Mouse (Mus musculus): Measurements from ENCODE around the gene Pola2.

Pola2 gene

GRCm38 (mm10) chr19:5938516-5938915 lies 25.5 kb downstream of the Pola2 start:
- in situ Hi-C loops (cut with MboI, MseI): no loop called here

- in situ Hi-C loops (cut with MboI, MseI): no loop called here
Observed at GRCm38 (mm10) chr19:5937836-5938406, 26.1 kb downstream of the Pola2 start.

- in situ Hi-C loops (cut with MboI, MseI): no loop called here
Observed at GRCm38 (mm10) chr19:5937095-5937835, 26.7 kb downstream of the Pola2 start.

DNA sequence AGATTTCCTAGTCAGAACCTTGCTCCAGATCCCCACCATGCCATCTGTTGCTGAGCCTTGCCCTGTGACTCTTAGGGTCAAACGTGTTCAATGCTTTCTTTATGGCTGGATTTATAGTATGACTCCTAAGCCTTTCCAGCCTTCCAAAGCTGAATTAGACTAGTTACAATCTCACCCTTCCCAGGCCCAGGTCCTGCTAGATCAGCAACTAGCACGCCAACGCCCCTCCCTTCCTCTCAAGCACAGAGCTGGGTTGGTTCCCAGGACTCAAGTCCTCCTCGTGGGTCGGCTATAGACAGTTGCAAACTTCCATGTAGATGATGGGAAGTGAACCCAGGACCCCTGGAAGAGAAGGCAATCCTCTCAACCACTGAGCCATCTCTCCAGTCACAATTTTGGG lies 28.3 kb downstream of the Pola2 start:
- in situ Hi-C loops (cut with MboI, MseI): no loop called here

DNA sequence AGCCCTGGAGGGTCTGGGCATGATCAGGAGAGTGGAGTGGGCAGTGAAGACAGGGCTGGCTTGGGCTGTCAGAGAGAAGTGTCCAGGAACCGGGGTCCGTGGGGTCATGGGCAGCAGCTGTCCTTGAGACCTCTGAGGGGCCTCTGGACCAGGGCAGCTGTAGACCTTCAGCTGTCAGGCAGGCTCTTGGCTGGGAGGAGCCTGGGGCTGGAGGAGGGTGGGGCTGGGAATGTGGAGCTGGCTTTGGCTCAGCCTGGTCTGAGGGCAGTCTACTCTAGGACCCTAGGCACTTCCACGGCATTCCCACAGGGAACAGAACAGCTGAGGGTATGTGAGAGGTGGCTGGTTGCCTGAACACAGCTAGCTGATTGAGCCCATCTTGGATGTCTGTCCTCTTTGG lies 28.7 kb downstream of the Pola2 start:
- in situ Hi-C loops (cut with MboI, MseI): no loop called here

DNA sequence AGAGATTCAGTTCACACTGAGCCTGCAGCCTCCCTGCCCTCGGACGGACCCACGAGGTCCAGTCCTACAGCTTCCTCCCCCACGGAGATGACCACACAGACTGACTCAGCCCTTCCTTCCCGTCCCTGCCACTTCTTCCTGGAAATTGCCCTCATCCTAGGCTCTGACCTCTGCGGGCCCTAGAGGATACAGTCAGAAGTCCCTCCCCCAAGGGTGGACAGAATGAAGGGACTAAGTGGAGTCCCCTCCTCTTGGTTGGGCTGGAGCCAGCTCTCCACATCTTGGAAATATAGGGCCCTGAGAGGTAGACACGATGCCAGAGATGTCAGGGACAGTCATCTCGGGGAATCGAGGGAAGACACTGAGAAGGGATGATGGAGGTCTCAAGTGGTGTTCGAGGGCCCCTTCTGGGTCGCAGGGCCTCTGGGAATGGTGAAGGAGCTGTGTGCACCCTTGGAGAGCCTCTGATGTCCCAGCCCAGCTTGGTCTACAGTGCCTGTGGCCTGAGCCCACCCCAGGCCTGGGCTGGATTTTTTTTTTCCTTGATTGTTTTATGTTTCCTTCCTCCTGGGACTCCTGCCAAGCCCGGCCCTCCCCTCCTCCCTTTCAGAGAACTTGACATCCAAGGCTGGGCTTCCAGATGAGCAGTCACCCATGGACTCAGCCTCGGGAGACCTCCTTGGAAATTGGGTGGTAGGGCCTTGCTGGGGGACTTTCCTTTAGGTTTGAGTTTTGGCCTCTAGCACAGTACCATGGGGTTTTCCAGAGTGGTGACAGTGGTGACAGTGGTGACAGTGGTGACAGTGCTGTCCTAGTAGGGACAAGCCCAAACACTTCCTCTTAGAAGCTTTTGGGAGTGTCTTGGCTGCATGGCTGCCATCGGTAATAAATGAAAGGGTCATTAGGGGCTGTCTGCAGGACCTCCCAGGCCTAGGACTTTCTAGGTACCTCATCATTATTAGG lies 34.1 kb downstream of the Pola2 start:
- in situ Hi-C loops (cut with MboI, MseI): no loop called here

DNA sequence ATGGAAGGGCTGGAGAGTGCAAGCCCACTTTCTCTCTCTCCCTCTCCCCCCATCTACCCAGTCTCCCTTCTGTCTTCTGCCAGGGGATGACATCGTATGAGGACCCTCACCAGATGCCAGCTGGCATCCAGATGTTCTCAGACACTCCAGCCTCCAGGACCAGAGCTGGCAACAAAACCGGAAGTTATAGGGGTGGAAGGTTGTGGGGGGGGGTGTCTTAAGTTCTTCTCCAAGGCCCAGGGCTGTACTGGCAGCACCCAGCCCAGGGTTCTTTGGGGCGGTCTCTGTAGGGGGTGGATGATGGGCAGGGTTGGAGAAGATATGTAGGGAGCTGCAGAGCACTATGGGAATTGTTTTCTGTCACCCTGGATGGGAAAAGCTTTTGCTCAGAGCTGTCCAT lies 35.5 kb downstream of the Pola2 start:
- in situ Hi-C loops (cut with MboI, MseI): no loop called here

DNA sequence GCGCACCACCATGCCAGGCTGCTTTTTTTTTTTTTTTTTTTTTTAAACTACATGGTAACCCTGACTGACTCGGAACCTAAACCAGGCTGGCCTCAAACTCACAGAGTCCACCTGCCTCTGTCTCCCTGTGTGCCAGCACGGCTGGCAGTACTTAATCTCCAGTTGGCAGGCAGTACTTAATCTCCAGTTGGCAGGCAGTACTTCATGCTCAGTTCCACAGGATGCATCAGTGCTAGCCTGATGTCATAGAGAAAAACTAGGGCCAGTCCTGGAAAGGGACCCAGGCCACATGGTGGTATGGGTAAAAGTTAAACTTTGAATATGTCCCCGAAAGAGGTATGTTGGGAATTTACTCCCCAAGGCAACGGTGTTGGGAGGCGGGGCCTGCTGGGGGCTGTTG lies 35.9 kb downstream of the Pola2 start:
- in situ Hi-C loops (cut with MboI, MseI): no loop called here

DNA sequence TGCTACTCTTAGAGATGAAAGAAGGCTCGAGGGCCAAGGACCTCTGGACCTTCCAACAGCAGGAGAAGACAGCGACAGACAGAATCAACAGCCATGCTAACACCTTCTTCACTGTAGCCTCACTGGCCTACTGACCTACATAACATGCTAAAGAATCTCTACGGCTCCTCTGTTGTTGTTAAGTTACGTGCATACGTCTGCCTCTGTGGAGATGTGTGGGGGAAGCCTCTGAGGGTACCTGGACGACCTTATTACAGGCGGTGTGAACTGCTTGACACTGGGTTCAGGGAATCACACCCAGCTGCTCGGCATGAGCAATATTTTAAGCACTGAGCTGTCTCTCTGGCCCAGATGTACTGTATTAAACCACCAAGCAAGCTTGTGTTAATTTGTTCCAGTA lies 36.5 kb downstream of the Pola2 start:
- in situ Hi-C loops (cut with MboI, MseI): no loop called here

DNA sequence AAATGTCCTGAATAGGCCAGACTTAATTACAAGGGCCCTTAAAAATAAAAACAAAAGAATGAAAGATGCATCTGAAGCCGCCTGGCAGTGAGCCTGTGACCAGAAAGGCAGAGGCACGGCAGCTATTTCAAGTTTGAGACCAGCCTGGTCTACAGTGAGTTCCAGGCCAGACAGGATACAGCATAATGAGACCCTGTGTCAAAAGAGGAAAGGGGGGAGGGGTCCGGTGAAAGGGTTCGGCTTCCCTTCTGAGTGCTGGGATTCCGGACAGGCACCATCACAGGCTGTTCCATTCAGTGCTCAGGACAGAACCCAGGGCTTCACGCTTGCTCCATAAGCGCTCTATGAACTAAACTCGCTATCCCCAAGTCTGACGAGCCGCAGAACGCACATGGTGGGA lies 37.0 kb downstream of the Pola2 start:
- in situ Hi-C loops (cut with MboI, MseI): no loop called here

- in situ Hi-C loops (cut with MboI, MseI): no loop called here
Observed at GRCm38 (mm10) chr19:5925311-5925855, 38.6 kb downstream of the Pola2 start.

DNA sequence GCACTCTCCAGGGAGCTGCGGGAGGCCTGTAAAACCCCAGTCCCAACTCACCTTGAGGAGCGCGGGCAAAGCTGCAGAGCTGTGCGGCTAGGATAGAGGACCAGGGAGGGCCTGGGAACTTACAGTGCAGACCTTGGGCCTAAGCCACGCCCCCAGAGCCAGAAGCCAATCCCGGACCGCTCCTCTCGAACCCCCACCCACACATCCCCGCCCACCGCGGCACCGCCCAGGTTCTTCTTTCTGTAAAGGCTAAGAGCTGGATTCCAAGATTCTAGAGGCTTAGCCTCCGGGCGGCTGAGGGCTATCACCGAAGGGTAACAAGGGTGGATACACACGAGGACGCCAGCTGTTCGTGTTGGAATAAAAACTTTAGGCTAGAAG lies 39.3 kb downstream of the Pola2 start, which contains the start of gene Cdc42ep2:
Gene Cdc42ep2, minus strand, starts transcription at position 104 of the 381 bp plus-strand sequence.
- in situ Hi-C loops (cut with MboI, MseI): loop anchor here (5.0 kb wide), 1 partner anchor 33 kb away; no protein-coding TSS in a partner anchor

DNA sequence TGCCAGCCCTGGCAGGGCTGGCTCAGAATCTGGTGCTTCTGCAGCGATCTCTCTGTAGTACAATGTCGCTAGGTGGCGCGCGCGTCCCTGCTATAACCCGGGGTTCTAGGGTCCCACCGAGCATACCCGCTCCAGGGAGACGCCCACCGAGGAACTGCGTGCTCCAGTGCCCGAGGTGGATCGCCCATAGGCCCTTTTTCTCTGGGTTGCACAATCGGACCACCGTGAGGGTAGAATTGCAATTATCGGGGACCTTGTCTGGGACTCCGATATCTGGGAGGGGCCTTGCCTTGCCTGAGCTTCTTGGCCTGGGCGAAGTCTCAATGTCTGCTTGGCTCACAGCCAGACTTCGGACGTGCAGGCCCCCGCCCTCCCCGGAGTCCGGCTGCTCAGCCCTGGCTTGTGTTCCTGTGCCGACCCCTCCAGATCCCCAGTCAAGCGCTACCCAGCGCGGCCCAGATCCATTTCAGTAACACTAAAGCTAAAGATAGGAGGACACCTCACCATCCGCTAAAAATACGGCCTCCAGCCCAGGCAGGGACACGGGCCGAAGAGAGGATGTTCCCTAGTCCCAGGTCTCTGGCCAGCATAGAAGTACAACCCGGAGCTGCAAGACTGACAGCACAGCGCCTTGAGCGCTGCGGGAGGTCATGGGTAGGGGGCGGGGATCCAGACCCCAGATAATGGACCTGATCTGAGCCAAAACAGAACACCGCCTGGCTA lies 39.9 kb downstream of the Pola2 start:
- in situ Hi-C loops (cut with MboI, MseI): loop anchor here (5.0 kb wide), 1 partner anchor 33 kb away; no protein-coding TSS in a partner anchor

GRCm38 (mm10) chr19:5922963-5923362 lies 41.0 kb downstream of the Pola2 start:
- in situ Hi-C loops (cut with MboI, MseI): loop anchor here (5.0 kb wide), 1 partner anchor 34 kb away; no protein-coding TSS in a partner anchor

- in situ Hi-C loops (cut with MboI, MseI): loop anchor here (5.0 kb wide), 1 partner anchor 35 kb away; no protein-coding TSS in a partner anchor
Observed at GRCm38 (mm10) chr19:5922119-5922942, 41.7 kb downstream of the Pola2 start.

- in situ Hi-C loops (cut with MboI, MseI): loop anchor here (5.0 kb wide), 1 partner anchor 36 kb away; no protein-coding TSS in a partner anchor
Observed at GRCm38 (mm10) chr19:5921715-5922114, 42.3 kb downstream of the Pola2 start.

- in situ Hi-C loops (cut with MboI, MseI): no loop called here
Observed at GRCm38 (mm10) chr19:5913007-5913719, 50.8 kb downstream of the Pola2 start, which contains the start of gene Dpf2. Dpf2 (minus strand) TSS chr19:5913010.

- in situ Hi-C loops (cut with MboI, MseI): no loop called here
Observed at GRCm38 (mm10) chr19:5912103-5913006, 51.6 kb downstream of the Pola2 start.
